Mouse (Mus musculus) brown adipose tissue, adult 24 weeks (tissue): ENCODE data around the gene Krt82. TPM values are rescaled to one million over a fixed set of nuclear protein-coding genes. Genes with fewer than 3 reads are reported as not detected.

Source experiments
- polyA plus RNA-seq: library from polyadenylated mRNA; stranded (reverse); fragments of >200 nt; gene quantifications from 2 replicates; pipeline ENCODE4 v1.2.4, GENCODE M21; 2012; ENCODE audit not compliant: missing spikeins, insufficient read depth, insufficient read length

Gene Krt82
- polyA plus RNA-seq, 1 experiment: not detected

Other genes with a start within 250 kb of the Krt82 start
- 1.5 and 2.3 TPM in 2 replicates for gene Krt80, start 180.5 kb downstream of the Krt82 start, polyA plus RNA-seq
- gene Krt7, start 139.6 kb downstream of the Krt82 start, polyA plus RNA-seq: not detected in 2 replicates
- gene Krt87, start 111.9 kb downstream of the Krt82 start, polyA plus RNA-seq: not detected in 2 replicates
- not detected in 2 replicates for gene Krt88, start 102.9 kb downstream of the Krt82 start, polyA plus RNA-seq
- not detected in 2 replicates for gene Krt81, start 86.9 kb downstream of the Krt82 start, polyA plus RNA-seq
- gene Krt86, start 77.2 kb downstream of the Krt82 start, polyA plus RNA-seq: not detected in 2 replicates
- gene Krt83, start 59.2 kb downstream of the Krt82 start, polyA plus RNA-seq: not detected in 2 replicates
- gene Gm49425, start 33.4 kb downstream of the Krt82 start, polyA plus RNA-seq: not detected in 2 replicates
- gene Krt84, start 17.8 kb downstream of the Krt82 start, polyA plus RNA-seq: not detected in 2 replicates
- gene Krt90, start 12.3 kb upstream of the Krt82 start, polyA plus RNA-seq: not detected in 2 replicates
- not detected in 2 replicates for gene Krt75, start 23.2 kb upstream of the Krt82 start, polyA plus RNA-seq
- not detected in 2 replicates for gene Gm5414, start 77.5 kb upstream of the Krt82 start, polyA plus RNA-seq
- not detected in 2 replicates for gene Gm5478, start 96.7 kb upstream of the Krt82 start, polyA plus RNA-seq
- not detected in 2 replicates for gene Krt6b, start 129.6 kb upstream of the Krt82 start, polyA plus RNA-seq
- gene Krt6a, start 143.6 kb upstream of the Krt82 start, polyA plus RNA-seq: not detected in 2 replicates
- 0.48 and 1.7 TPM in 2 replicates for gene Krt5, start 162.2 kb upstream of the Krt82 start, polyA plus RNA-seq
- not detected in 2 replicates for gene Krt71, start 192.4 kb upstream of the Krt82 start, polyA plus RNA-seq
- not detected in 2 replicates for gene Krt72, start 235.8 kb upstream of the Krt82 start, polyA plus RNA-seq